Mouse (Mus musculus): Measurements from ENCODE around the gene Mobp.

DNA sequence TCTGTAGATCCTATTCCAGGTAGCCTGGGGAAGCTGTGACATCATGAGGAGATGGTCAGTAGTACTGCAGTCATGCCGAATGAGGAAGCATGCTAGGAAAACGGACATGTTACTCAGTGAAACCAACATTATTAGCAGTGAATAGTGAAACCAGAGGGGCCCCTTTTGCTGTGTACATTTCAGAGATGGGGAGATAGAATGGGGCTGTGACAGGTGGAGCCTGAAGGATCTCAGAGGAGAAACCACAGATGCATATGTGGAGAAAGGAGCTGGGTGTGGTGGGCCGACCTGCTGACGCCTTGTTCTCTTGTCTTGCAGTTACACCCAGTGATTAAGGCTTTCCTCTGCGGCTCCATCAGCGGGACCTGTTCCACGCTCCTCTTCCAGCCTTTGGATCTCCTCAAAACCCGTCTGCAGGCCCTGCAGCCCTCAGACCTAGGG lies 33.3 kb upstream of the Mobp start:
- TF ChIP-seq CTCF (IDR thresholded peaks at IDR 0.05; ENCODE audit: borderline replicate concordance, extremely low read depth, insufficient read depth, insufficient read length): no peak
- TF ChIP-seq POLR2A (IDR thresholded peaks at IDR 0.05; ENCODE audit: borderline replicate concordance, extremely low read depth, insufficient read depth, insufficient read length, poor library complexity, severe bottlenecking): no peak
